11 mouse cellular contexts compared by ENCODE assay signal in genomic region chr6:128736100-128736499, GRCm38 (mm10). TPM values are rescaled to one million over a fixed set of nuclear protein-coding genes. Genes with fewer than 3 reads are reported as not detected.
DNase-seq lines count a peak whose midpoint lies in the region; ATAC-seq and TF ChIP-seq lines count a peak whose summit lies in the region.
"Had no signal": no experiment of that assay in that cellular context is flagged by ENCODE, and none has a peak within 500 bp of the region (broad histone marks: within the 10 kb centered on the region; RNA-seq: fewer than 3 reads in every experiment).

No protein-coding gene starts in this region.

- H3K79me2 ChIP-seq in heart, adult 2 months (replicated peaks; ENCODE audit: control insufficient read depth, insufficient read depth, low read length): no peaks in the 10 kb centered on the region

- no peak overlapping the region for H3K4me3 ChIP-seq in heart, adult 2 months
- H3K4me3 ChIP-seq in lung, postnatal 0 days (ENCODE audit: low read depth, low read length): no peak overlapping the region

- no peak overlapping the region for H3K4me2 ChIP-seq in lung, postnatal 0 days (replicated peaks; ENCODE audit: low read depth, low read length)

- no peaks in the 10 kb centered on the region for H3K9me3 ChIP-seq in lung, postnatal 0 days (ENCODE audit: low read length)

- no peak overlapping the region for H3K27ac ChIP-seq in heart, adult 2 months
- no peak overlapping the region for H3K27ac ChIP-seq in lung, postnatal 0 days (ENCODE audit: low read length)
- H3K27ac ChIP-seq: macrophage had no signal

- TF ChIP-seq CTCF in heart, adult 2 months (IDR thresholded peaks at IDR 0.05): peak; percentile 59
- peak; percentile 59 for TF ChIP-seq CTCF in lung, postnatal 0 days (IDR thresholded peaks at IDR 0.05)

- DNase-seq in heart, adult 2 months: peak in 1 of 2 experiments; percentile 33
- DNase-seq in heart, adult 9 months (ENCODE audit: low spot score in 2 of 2): no peak
- peak; percentile 51 for DNase-seq in A20 (ENCODE audit: low read depth, low spot score)
- DNase-seq in adrenal gland, postnatal 25 days: peak; percentile 10
- no peak for DNase-seq in lung, postnatal 0 days (ENCODE audit: low spot score)
- no peak for DNase-seq in ovary, postnatal 14 days (ENCODE audit: low spot score)
- no peak for DNase-seq in right cerebral cortex, adult 2 months (ENCODE audit: low spot score in 2 of 2)
- DNase-seq in ovary, adult 18-20 months (ENCODE audit: low spot score): no peak

- H3K4me1 ChIP-seq in heart, adult 2 months (ENCODE audit: control insufficient read depth, insufficient read depth, low read length): no peaks in the 10 kb centered on the region
- no peaks in the 10 kb centered on the region for H3K4me1 ChIP-seq in lung, postnatal 0 days (ENCODE audit: insufficient read depth, low read depth, low read length)

- intact Hi-C loops in heart, adult 2 months (cut with DNase I): loop anchor here (5.0 kb wide), 1 partner anchor 99 kb away; no protein-coding TSS in a partner anchor

- H3K36me3 ChIP-seq in heart, adult 2 months (ENCODE audit: control insufficient read depth, insufficient read depth, low read length): no peaks in the 10 kb centered on the region
- H3K36me3 ChIP-seq in lung, postnatal 0 days (ENCODE audit: insufficient read depth, low read length): no peaks in the 10 kb centered on the region

- ATAC-seq in lung, postnatal 0 days: no peak

- H3K27me3 ChIP-seq in heart, adult 2 months (ENCODE audit: control insufficient read depth, insufficient read depth, low read length): no peaks in the 10 kb centered on the region
- H3K27me3 ChIP-seq in lung, postnatal 0 days (replicated peaks; ENCODE audit: insufficient read depth, low read length): no peaks in the 10 kb centered on the region

- no peak for TF ChIP-seq EP300 in heart, adult 2 months (IDR thresholded peaks at IDR 0.05; ENCODE audit: insufficient read depth, low read depth, low read length)
- no peak for TF ChIP-seq EP300 in lung, postnatal 0 days (IDR thresholded peaks at IDR 0.05)

- H3K9ac ChIP-seq in heart, adult 2 months (ENCODE audit: low read depth, low read length): no peak overlapping the region
- no peak overlapping the region for H3K9ac ChIP-seq in lung, postnatal 0 days (replicated peaks; ENCODE audit: low read depth)

- no peak for TF ChIP-seq POLR2A in heart, adult 2 months (IDR thresholded peaks at IDR 0.05; ENCODE audit: insufficient read depth, low read depth, low read length)

RNA-seq across cellular contexts. Expression of gene Klrb1, which starts 13.2 kb away (rescaled TPM):
- total RNA-seq in heart, adult 2 months (2021): not detected
- polyA plus RNA-seq in heart, adult 2 months (2012; rRNA removed): not detected in 2 replicates
- not detected in 2 replicates for total RNA-seq in adrenal gland, postnatal 25 days (2021)
- polyA plus RNA-seq in lung, postnatal 0 days (2015; fragmentation: Nextera tagmentation; extraction: Ambion mirVana): not detected in 2 replicates
- total RNA-seq: heart, adult 18-20 months had no signal
- polyA plus RNA-seq: macrophage; stomach, embryonic 16.5 days had no signal

RNA-seq across cellular contexts. Expression of gene Klrb1c, which starts 52.9 kb away (rescaled TPM):
- total RNA-seq in heart, adult 2 months (2021): under 1 TPM; 0.18 TPM
- polyA plus RNA-seq in heart, adult 2 months (2012; rRNA removed): 0.20 and 0.92 TPM in 2 replicates
- total RNA-seq in adrenal gland, postnatal 25 days (2021): not detected in 2 replicates
- polyA plus RNA-seq in lung, postnatal 0 days (2015; fragmentation: Nextera tagmentation; extraction: Ambion mirVana): 0.41 and 0.50 TPM in 2 replicates
- total RNA-seq: heart, adult 18-20 months had no signal

Comparison
In these comparisons a context has a peak if more than half of its experiments do, and no peak if none do; other contexts are left out.
1. DNase-seq: peak in A20 (single experiment) and adrenal gland, postnatal 25 days (single experiment); none in heart, adult 9 months (0 of 2), lung, postnatal 0 days (single experiment), ovary, postnatal 14 days (single experiment), right cerebral cortex, adult 2 months (0 of 2) and ovary, adult 18-20 months (single experiment).